Mouse (Mus musculus): ENCODE measurements at regions not wholly inside any gene's neighbourhood (a gene's known extent, or its start where the extent isn't known, plus 50 kb on each side); places are given as distances from the start of the nearest gene placed in this dataset.

DNA sequence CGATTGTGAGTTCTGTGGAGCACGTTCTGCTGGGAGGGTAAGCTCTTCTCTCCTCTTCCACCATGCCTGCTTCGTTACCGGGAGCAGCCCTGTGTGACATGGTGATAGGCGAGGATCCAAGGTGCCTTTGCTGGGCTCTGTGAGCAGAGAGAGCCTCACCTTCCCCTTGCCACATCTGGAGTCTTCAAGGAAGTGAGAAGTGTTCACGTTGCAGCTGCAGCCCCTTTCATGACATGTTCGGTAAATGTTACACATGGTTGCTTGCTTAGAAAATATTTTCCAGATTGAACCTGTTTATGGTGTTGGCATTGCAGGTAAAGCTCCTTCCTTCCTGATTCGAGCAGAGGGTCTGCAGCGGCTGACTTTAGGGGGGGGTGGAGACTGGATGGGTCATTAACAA is 244.0 kb downstream of the Ttll7 start:
- no peak for DNase-seq (ENCODE audit: low spot score)

GRCm38 (mm10) chr3:147098065-147098580 is 246.0 kb downstream of the Ttll7 start:
- no peak for DNase-seq (ENCODE audit: low spot score)

DNA sequence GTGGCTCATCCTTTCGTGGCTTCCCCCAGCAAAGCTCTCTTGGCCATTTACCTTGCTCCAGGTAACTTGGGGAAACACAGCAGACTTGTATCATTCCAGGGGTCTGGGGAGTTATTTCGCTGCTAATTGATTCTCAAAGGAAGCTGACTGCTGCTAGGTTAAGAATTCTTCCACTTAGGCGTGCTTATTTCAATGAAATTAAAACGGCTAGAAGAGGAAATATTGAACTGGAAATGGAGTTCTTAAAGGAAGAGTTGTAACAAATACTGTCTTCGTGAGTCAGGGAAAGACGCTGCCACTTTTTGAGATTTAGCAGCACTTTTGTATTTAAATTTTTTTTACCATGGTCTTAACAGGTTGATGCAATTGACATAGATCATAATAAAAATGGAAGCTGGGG is 246.4 kb downstream of the Ttll7 start:
- no peak for DNase-seq (ENCODE audit: low spot score)

DNA sequence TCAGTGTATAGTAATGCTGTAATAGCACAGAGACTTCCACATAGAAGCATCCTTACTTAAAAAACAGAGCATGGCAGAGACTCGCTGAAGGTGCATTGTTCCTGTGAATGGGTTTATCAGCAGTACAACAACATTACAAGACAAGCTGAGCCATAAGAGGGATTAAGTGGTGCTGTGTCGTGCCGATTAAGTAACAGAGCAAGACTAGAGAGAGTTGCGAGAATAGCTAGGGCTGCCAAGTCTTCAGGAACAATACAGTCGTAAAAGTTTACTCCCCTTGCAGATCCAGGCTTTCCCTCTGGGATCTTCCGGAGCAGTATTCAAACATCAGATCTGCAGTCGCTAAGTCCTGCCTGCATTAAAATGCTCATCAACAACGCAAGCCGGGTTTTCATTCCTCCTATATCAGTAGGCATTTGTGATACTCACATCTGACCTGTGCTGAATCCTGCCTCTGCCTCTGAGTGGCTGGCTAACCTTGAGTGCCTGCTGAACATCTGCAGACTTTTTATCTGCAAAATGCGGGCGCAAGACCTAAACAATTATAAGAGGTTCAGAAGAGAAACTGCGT is 247.1 kb downstream of the Ttll7 start:
- DNase-seq (ENCODE audit: low spot score): peak; percentile 23

DNA sequence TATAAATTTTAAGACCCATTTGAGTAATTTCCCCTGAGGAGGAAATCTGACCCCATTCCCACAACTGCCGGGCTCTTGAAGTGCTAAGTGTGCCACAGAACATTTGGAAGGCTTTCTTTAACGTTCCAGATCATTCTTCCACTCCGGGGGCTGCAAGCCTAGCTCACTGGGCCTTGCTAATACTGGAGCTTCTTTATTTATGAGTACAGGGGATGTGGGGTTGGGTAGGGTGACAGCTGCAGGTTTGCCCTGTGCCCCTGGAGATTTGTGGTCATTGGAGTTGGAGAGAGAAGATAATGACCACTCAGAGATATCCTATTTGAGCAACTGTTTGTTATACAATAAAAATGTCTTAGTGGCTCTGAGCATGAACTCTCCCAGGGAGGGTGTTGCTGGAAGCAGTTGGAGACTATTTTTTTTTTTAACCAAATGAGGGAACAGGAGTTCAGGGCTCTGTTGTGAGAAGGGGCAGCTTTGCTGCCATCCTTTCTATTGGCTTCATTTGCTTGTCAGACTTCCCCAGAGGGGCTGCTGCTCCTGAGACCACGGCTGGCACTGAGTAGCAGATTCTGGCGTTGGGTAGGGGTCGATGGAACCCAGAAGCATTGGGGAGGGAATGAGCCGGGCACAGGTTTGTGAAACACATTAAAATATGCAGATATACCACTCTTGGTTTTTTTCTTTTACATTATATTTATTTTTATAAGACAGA is 249.0 kb downstream of the Ttll7 start:
- no peak for DNase-seq (ENCODE audit: low spot score)

GRCm38 (mm10) chr3:147101765-147102113 is 249.6 kb downstream of the Ttll7 start:
- no peak for DNase-seq (ENCODE audit: low spot score)

DNA sequence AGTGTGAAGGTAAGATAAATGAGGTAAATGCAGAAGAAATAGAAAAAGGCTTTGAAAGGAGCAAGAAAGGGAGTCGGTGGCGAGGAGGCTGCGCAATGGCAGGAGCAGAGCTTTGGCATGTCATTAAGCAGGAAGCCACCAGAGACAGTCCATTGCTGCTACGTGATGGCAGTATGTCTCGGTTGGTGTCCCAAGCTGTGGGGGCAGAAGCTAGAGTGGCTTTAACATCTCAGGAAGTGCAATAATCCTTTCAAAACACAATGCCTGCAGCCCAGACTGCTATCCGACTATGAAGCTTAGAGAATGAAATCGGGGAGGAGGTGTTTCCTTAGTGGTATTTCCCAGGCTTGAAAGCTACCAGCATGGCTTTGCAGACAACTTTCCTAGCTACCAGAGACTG is 251.3 kb downstream of the Ttll7 start:
- DNase-seq (ENCODE audit: low spot score): no peak

DNA sequence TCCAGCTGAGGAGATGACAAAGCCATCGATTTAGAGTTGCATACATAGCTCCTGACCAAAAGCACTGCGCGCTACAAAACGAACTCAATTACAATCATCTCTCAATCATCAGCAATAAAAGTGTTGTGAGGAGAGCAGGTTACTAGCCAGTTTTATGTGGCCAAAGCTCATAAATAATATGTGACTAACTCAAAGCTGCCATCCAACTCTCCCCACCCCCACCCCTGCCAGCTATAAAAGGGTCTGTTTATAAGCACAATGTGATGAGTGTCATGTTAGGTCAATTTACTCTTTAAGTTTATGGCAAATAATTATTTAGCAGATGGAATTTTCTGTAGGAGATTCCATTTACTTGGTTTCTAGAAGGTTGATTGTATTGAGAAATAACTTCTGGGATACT is 265.4 kb downstream of the Ttll7 start:
- no peak for DNase-seq (ENCODE audit: low spot score)

DNA sequence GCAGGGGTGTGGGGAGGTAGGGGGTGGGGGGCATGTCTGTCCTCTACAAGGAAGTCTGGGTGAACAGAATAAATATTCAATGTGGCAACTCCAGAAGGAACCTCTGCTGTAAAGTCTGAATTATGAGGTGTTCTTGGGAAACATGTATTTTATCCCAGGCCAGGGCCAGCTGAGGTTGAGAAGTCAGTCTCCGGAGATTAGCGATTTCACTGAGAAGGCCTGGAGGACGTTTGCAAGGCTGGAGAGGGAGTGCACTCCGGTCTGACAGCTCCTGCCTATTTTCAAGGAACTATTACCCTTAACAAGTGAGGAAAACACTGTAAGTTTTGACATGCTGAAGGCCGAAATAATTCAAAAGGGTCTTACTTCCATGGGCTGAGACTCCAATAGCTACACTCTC is 265.9 kb downstream of the Ttll7 start:
- no peak for DNase-seq (ENCODE audit: low spot score)

DNA sequence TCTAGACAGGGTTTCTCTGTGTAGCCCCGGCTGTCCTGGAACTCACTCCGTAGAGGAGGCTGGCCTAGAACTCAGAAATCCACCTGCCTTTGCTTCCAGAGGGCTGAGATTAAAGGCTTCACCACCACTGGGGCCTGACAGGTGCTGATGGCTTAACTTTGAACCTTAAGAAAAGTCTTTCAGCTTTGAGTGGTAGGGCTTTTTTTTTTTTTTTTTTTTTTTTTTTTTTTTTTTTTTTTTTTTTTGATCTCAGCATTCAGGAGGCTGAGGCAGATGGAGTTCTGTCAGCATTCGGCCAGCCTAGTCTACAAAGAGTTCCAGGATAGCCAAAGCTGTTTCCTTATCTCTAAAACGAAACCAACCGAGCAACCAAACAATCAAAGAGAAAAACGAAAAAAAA is 266.5 kb downstream of the Ttll7 start:
- no peak for DNase-seq (ENCODE audit: low spot score)

GRCm38 (mm10) chr3:147121826-147122225 is 269.7 kb downstream of the Ttll7 start:
- no peak for DNase-seq (ENCODE audit: low spot score)

GRCm38 (mm10) chr3:147127740-147128139 is 275.6 kb downstream of the Ttll7 start:
- DNase-seq (ENCODE audit: low spot score): no peak

- DNase-seq (ENCODE audit: low spot score): no peak
Observed at GRCm38 (mm10) chr3:147132830-147133229, 280.7 kb downstream of the Ttll7 start.

GRCm38 (mm10) chr3:147133408-147133807 is 281.2 kb downstream of the Ttll7 start:
- no peak for DNase-seq (ENCODE audit: low spot score)

GRCm38 (mm10) chr3:147140414-147140813 is 288.2 kb downstream of the Ttll7 start:
- no peak for DNase-seq (ENCODE audit: low spot score)

DNA sequence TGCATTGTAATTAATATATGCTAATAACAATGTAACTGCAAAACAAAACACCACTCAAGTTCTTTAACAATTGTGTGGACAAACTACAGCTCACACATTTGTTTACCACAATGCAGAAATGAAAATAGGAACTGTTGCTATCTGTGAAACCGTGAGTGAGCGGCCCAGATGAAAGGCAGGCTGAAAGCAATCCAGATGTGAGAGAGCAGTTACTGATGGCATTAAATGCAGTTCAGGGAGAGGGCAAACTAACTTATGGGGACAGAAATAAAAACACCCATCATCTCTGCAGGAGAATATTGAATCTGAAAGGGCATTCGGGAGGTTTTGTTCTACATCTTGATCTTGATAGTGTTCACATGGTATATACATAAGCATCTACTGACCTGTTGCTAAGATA is 301.3 kb downstream of the Ttll7 start:
- DNase-seq (ENCODE audit: low spot score): peak; percentile 35

DNA sequence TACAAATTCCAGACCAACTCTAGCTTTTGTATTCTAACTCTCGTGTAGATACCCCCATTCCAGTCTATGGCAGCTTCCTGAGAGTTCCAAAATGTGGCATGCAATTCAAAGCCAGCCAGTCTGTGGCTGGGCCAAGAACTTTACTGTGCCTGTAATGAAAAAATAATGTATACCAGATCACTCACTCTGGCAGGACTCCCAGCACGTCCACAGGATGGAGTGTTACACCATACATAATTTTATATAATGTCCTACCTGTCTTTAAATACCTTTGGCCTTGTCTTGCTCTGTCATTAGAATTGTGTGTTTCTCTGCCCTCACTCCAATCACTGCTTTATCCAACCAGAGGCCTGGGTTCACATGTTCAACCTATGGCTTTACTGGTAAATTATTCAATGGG is 301.8 kb downstream of the Ttll7 start:
- no peak for DNase-seq (ENCODE audit: low spot score)

- no peak for DNase-seq (ENCODE audit: low spot score)
Observed at GRCm38 (mm10) chr3:147163126-147163525, 311.0 kb downstream of the Ttll7 start.

DNA sequence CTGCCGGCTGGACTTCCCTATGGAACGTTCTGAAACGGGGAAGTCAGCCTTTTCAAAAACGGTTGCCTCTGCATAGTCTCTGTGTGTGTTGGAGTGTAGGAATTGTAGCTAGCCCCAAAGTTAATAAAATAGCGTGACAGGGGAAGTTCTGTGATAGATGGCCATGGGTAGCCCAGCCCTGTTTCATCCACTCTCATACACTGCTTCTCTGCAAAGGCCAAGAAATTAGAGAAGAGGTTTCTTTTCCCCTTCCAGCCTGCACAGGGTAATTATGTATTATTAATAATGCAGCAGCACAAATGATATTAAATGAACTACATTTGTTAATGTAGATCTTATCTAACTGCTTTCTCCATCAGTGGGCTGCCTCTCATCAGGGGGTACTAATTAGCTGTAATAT is 311.4 kb downstream of the Ttll7 start:
- no peak for DNase-seq (ENCODE audit: low spot score)

- DNase-seq (ENCODE audit: low spot score): no peak
Observed at GRCm38 (mm10) chr3:147164931-147165330, 312.8 kb downstream of the Ttll7 start.

DNA sequence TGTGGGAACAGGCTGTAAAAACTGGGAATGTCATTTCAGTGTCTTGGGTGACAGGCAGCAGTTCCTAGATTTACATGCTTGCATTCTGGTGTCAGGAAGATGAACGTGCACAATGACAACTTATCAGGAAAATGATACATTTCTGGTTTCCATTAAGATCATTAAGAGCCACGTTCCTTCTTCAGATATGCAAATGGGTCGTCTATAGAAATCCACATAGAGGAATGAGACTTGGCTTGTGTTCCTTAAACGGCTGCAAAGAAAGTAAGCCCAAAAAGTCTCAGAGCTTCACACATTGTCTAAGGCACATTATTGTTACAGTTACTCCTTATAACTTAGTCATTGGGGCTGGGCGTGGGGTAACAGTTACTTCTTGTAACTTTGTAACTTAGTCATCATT is 314.4 kb downstream of the Ttll7 start:
- DNase-seq (ENCODE audit: low spot score): no peak

GRCm38 (mm10) chr3:147169215-147169614 is 317.0 kb downstream of the Ttll7 start:
- DNase-seq (ENCODE audit: low spot score): no peak

- DNase-seq (ENCODE audit: low spot score): no peak
Observed at GRCm38 (mm10) chr3:147170106-147170505, 317.9 kb downstream of the Ttll7 start.

DNA sequence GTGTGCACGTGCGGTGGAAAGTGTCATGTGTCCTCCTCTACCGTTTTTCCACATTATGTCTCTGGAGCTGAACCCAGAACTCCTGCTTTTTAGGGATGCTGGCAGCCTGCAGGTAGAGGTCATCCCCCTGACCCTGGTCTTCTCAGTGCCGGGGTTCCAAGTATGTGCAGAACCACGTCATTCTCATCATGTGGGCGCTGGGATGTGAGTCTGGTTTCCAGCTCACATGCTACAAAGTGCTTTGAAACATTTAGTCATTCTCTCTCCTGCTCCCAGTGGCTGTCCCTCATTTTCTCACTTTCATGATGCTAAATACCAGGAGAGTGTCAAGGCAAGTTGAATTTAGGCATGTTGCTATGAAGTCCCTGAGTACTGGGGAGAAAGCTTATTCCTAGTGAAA is 326.6 kb downstream of the Ttll7 start:
- DNase-seq (ENCODE audit: low spot score): no peak
